Mouse (Mus musculus) limb, embryonic 10.5 days (tissue): ENCODE results near the gene Pex19. TPM values are rescaled to one million over a fixed set of nuclear protein-coding genes. Genes with fewer than 3 reads are reported as not detected.
A peak's percentile ranks its signal among the peaks of the same experiment; 100 is the strongest.

ENCODE experiments used
- DNase-seq: peaks from one replicate; pipeline ENCODE4 v3.0.0-alpha.2; 2017; ENCODE audit warnings: low spot score
- H3K27ac ChIP-seq: fragments of 300-500 bp; sonication (generic); 2 replicates; pipeline ENCODE4 v1.5.1; 2016; ENCODE audit warnings: mild to moderate bottlenecking
- H3K27me3 ChIP-seq: fragments of 300-500 bp; sonication (generic); 2 replicates; pipeline ENCODE4 v1.6.1; 2016; ENCODE audit warnings: low read depth, mild to moderate bottlenecking; ENCODE audit not compliant: poor library complexity, severe bottlenecking
- H3K36me3 ChIP-seq: fragments of 300-500 bp; sonication (generic); 2 replicates; pipeline ENCODE4 v1.6.1; 2016; ENCODE audit warnings: mild to moderate bottlenecking, moderate library complexity
- H3K4me1 ChIP-seq: fragments of 300-500 bp; sonication (generic); 2 replicates; pipeline ENCODE4 v1.6.1; 2016
- H3K4me3 ChIP-seq: fragments of 300-500 bp; sonication (generic); 2 replicates; pipeline ENCODE4 v1.5.1; 2016; ENCODE audit warnings: mild to moderate bottlenecking, moderate library complexity
- H3K9me3 ChIP-seq: fragments of 300-500 bp; sonication (generic); replicated peaks from 2 replicates; pipeline ENCODE4 v1.6.1; 2016; ENCODE audit warnings: mild to moderate bottlenecking
- WGBS: fragments of 180-500 bp; shearing (Covaris S2); methylation state at CpG from one replicate; pipeline ENCODE4 v1.1.7; 2016; 5-methylcytosine and 5-hydroxymethylcytosine counted together
- polyA plus RNA-seq: library from polyadenylated mRNA; unstranded; fragments of >200 nt; fragmentation: Nextera tagmentation; extraction: Ambion mirVana; gene quantifications from 2 replicates; pipeline ENCODE4 v1.2.1, GENCODE M21; 2016

Gene Pex19
- polyA plus RNA-seq, 1 experiment from 2014 or later = 206 TPM

DNA sequence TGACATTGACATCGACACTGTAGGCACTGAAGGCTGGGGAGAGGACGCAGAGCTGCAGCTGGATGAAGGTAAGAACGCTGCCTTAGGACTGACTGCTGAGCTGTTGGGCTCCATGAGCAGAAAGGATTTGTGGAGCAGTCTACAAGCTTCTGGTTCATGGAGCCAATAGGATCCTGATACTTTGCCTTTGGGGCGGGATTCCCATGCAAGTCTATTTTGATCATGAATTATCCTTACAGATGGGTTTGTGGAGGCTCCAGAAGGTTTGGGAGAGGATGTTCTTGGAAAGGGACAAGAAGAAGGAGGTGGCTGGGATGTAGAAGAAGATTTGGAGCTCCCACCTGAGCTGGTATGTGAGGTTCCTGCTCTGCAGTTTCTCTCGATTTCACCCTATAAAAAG lies 9.6 kb upstream of the Pex19 start:
- no peak overlapping the region for H3K27ac ChIP-seq
- H3K4me1 ChIP-seq = no peaks in the 10 kb centered on the region
- no peak for DNase-seq
- no peak overlapping the region for H3K4me3 ChIP-seq
- no peaks in the 10 kb centered on the region for H3K27me3 ChIP-seq
- 96% methylated on average over 5 of the region's 5 CpGs for WGBS
- H3K9me3 ChIP-seq = no peaks in the 10 kb centered on the region
- H3K36me3 ChIP-seq = peaks cover 100% of the 10 kb centered on the region

GRCm38 (mm10) chr1:172119100-172119499 lies 7.5 kb upstream of the Pex19 start:
- Histone ChIP-seq H3K4me1 (no peaks in the 10 kb centered on the region), H3K9me3 (no peaks in the 10 kb centered on the region), H3K36me3 (peaks cover 97% of the 10 kb centered on the region), H3K4me3 (no peak overlapping the region), H3K27me3 (no peaks in the 10 kb centered on the region), H3K27ac (no peak overlapping the region)
- DNase-seq = no peak
- 86% methylated on average over 6 of the region's 6 CpGs for WGBS

DNA sequence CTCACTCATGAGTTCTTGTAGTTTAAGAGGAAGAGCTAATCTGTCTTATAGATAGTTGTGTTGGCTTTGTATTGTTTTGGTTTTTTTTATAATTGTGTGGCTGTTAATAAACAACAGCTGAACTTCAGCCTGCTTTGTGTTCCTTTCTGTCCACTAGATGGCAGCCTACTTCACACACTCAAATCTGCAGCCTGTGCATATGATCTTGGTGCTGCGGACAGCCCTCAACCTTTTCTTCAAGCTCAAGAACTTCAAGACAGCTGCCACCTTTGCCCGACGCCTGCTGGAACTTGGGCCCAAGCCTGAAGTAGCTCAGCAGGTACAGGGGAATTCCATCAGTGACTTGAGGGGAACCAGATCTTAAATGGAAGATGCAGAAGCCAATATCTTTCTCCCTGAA lies 6.8 kb upstream of the Pex19 start:
- 69% methylated on average over 3 of the region's 3 CpGs for WGBS
- H3K4me1 ChIP-seq = no peaks in the 10 kb centered on the region
- peaks cover 91% of the 10 kb centered on the region for H3K36me3 ChIP-seq

GRCm38 (mm10) chr1:172122671-172123070 lies 3.9 kb upstream of the Pex19 start:
- peaks cover 62% of the 10 kb centered on the region for H3K36me3 ChIP-seq
- 84% methylated on average over 2 of the region's 2 CpGs for WGBS
- H3K9me3 ChIP-seq = no peaks in the 10 kb centered on the region
- H3K4me3 ChIP-seq = no peak overlapping the region
- no peaks in the 10 kb centered on the region for H3K27me3 ChIP-seq
- peaks cover 5% of the 10 kb centered on the region for H3K4me1 ChIP-seq
- no peak for DNase-seq
- H3K27ac ChIP-seq = no peak overlapping the region

More for the DNA sequence above, 6.8 kb upstream of the Pex19 start:
- Histone ChIP-seq H3K27me3 (no peaks in the 10 kb centered on the region), H3K9me3 (no peaks in the 10 kb centered on the region), H3K4me3 (no peak overlapping the region), H3K27ac (no peak overlapping the region)
- DNase-seq = no peak

GRCm38 (mm10) chr1:172124572-172124971 lies 2.0 kb upstream of the Pex19 start:
- 82% methylated on average over 6 of the region's 6 CpGs for WGBS
- Histone ChIP-seq H3K36me3 (peaks cover 57% of the 10 kb centered on the region), H3K27ac (no peak overlapping the region)

DNA sequence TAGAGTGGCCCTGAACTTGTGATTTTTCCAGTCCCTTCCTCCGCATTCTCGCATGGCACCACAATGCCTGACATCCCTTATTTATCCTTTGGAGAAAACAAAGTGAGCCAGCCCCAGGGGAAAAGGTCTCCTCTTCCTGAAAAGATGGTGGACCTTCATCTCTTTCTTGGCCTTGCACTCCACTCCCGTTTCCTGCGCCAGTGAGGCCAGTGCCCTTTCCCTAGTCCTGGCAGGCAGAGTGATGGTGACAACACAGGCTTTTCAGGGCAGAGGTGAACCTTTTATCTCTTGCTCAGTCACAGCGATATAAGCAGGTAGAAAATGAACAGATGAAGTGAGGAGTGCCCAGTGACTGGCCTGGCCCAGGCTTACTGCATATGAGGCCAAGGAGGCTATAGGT lies 932 bp downstream of the Pex19 start:
- peaks cover 56% of the 10 kb centered on the region for H3K36me3 ChIP-seq
- peak overlapping the region; percentile 91 for H3K27ac ChIP-seq

More at GRCm38 (mm10) chr1:172124572-172124971, 2.0 kb upstream of the Pex19 start:
- no peak for DNase-seq
- Histone ChIP-seq H3K4me1 (peaks cover 13% of the 10 kb centered on the region), H3K4me3 (no peak overlapping the region), H3K9me3 (no peaks in the 10 kb centered on the region), H3K27me3 (no peaks in the 10 kb centered on the region)

GRCm38 (mm10) chr1:172128563-172128962 lies 2.0 kb downstream of the Pex19 start:
- Histone ChIP-seq H3K27ac (no peak overlapping the region), H3K27me3 (no peaks in the 10 kb centered on the region), H3K9me3 (no peaks in the 10 kb centered on the region), H3K4me1 (peaks cover 13% of the 10 kb centered on the region), H3K4me3 (no peak overlapping the region), H3K36me3 (peaks cover 56% of the 10 kb centered on the region)
- no peak for DNase-seq
- 91% methylated on average over 15 of the region's 15 CpGs for WGBS

More for the DNA sequence above, 932 bp downstream of the Pex19 start:
- DNase-seq = no peak
- Histone ChIP-seq H3K4me1 (peaks cover 13% of the 10 kb centered on the region), H3K9me3 (no peaks in the 10 kb centered on the region), H3K27me3 (no peaks in the 10 kb centered on the region), H3K4me3 (peak overlapping the region; percentile 86)
- WGBS = 48% methylated on average over 5 of the region's 5 CpGs

GRCm38 (mm10) chr1:172129108-172129507 lies 2.6 kb downstream of the Pex19 start:
- Histone ChIP-seq H3K27me3 (no peaks in the 10 kb centered on the region), H3K9me3 (no peaks in the 10 kb centered on the region), H3K36me3 (peaks cover 58% of the 10 kb centered on the region), H3K4me3 (no peak overlapping the region), H3K4me1 (peaks cover 13% of the 10 kb centered on the region), H3K27ac (no peak overlapping the region)
- DNase-seq = no peak
- WGBS = 84% methylated on average over 2 of the region's 2 CpGs

DNA sequence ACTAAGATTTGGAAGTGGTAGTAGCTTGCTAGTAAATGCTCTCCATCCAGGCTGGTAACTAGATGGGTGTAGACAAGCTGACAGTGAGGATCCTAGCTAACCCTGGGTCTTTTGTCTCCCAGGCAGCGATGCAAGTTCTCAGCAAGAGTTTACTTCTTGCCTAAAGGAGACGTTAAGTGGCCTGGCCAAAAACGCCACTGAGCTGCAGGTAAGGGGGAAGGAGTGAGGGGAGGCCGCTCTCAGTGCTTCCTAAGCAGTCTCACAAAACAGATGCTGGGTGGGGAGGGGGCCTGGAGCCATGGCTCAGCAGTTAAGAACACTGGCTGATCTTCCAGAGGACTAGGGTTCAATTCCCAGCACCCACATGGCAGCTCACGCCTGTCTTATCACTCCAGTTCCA lies 3.2 kb downstream of the Pex19 start:
- H3K27ac ChIP-seq = no peak overlapping the region
- DNase-seq = no peak
- H3K9me3 ChIP-seq = no peaks in the 10 kb centered on the region
- H3K27me3 ChIP-seq = no peaks in the 10 kb centered on the region
- H3K4me3 ChIP-seq = no peak overlapping the region
- peaks cover 65% of the 10 kb centered on the region for H3K36me3 ChIP-seq
- 93% methylated on average over 5 of the region's 5 CpGs for whole genome bisulfite sequencing
- peaks cover 13% of the 10 kb centered on the region for H3K4me1 ChIP-seq

GRCm38 (mm10) chr1:172132319-172132718 lies 5.8 kb downstream of the Pex19 start:
- 77% methylated on average over 7 of the region's 7 CpGs for WGBS
- peaks cover 86% of the 10 kb centered on the region for H3K36me3 ChIP-seq
- DNase-seq = no peak

GRCm38 (mm10) chr1:172133535-172133934 lies 7.0 kb downstream of the Pex19 start:
- 89% methylated on average over 7 of the region's 7 CpGs for WGBS

More at GRCm38 (mm10) chr1:172132319-172132718, 5.8 kb downstream of the Pex19 start:
- Histone ChIP-seq H3K9me3 (no peaks in the 10 kb centered on the region), H3K4me1 (peaks cover 11% of the 10 kb centered on the region), H3K27ac (no peak overlapping the region), H3K4me3 (no peak overlapping the region), H3K27me3 (no peaks in the 10 kb centered on the region)

GRCm38 (mm10) chr1:172134072-172134471 lies 7.5 kb downstream of the Pex19 start:
- no peaks in the 10 kb centered on the region for H3K27me3 ChIP-seq
- peaks cover 77% of the 10 kb centered on the region for H3K36me3 ChIP-seq
- no peak overlapping the region for H3K27ac ChIP-seq
- no peak for DNase-seq
- H3K4me1 ChIP-seq = peaks cover 6% of the 10 kb centered on the region; the same call in 1 of the 2 replicates
- H3K9me3 ChIP-seq = no peaks in the 10 kb centered on the region
- no peak overlapping the region for H3K4me3 ChIP-seq
- WGBS = 91% methylated on average over 4 of the region's 4 CpGs

More at GRCm38 (mm10) chr1:172133535-172133934, 7.0 kb downstream of the Pex19 start:
- H3K36me3 ChIP-seq = peaks cover 82% of the 10 kb centered on the region
- no peak for DNase-seq
- peaks cover 7% of the 10 kb centered on the region for H3K4me1 ChIP-seq
- no peak overlapping the region for H3K4me3 ChIP-seq
- no peaks in the 10 kb centered on the region for H3K9me3 ChIP-seq
- no peaks in the 10 kb centered on the region for H3K27me3 ChIP-seq
- H3K27ac ChIP-seq = no peak overlapping the region

DNA sequence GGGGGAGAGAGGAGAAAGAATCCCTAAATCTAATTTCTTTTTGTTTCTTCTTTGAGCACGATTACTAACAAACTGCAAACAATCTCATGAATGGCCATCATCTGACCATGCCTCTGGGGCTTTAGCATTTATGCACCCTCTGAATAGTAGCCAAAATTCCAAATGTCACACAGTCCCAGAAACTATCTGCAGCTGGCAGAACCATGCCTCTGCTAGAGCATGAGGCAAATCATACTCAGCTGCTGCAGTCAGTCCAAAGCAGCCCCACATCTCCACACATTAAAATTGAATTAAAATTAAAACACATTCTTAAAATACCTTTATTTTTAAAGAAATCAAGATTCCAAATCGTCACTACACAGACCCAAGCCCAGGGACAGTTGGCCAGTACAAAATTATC lies 13.6 kb downstream of the Pex19 start:
- peaks cover 10% of the 10 kb centered on the region; the same call in 1 of the 2 replicates for H3K4me1 ChIP-seq
- 82% methylated on average over 2 of the region's 2 CpGs for WGBS
- H3K36me3 ChIP-seq = peaks cover 17% of the 10 kb centered on the region
- no peaks in the 10 kb centered on the region for H3K27me3 ChIP-seq
- DNase-seq = no peak
- no peak overlapping the region for H3K4me3 ChIP-seq
- H3K9me3 ChIP-seq = no peaks in the 10 kb centered on the region
- no peak overlapping the region for H3K27ac ChIP-seq

DNA sequence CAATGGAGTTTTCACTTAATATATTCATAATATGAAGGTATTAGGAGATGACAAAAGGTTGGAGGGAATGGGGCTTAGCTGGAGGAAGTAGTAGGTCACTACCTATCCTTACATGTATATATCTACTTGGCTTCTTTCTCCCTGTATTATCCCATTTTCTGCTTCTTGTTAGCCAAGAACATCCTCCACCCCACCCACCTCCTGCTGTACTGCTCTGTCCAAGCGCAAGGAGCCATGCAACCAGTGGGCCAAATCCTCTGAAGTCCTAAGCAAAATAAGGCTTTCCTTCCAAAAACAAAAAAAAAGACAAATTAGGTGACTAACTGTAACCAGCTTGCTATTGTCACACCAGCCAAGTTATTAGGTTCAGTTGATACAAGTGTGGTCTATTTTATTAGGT lies 14.3 kb downstream of the Pex19 start:
- no peak for DNase-seq
- Histone ChIP-seq H3K4me3 (no peak overlapping the region), H3K27ac (no peak overlapping the region), H3K4me1 (peaks cover 10% of the 10 kb centered on the region; the same call in 1 of the 2 replicates), H3K36me3 (peaks cover 10% of the 10 kb centered on the region), H3K9me3 (no peaks in the 10 kb centered on the region), H3K27me3 (no peaks in the 10 kb centered on the region)
- WGBS = 86% methylated on average over 1 of the region's 1 CpGs
